Mouse (Mus musculus) kidney, adult 18-20 months (tissue): ENCODE data around the gene Kazn.

Experiments used
- DNase-seq: peaks from one replicate; pipeline ENCODE4 v3.0.0; 2021

The Kazn gene

DNA sequence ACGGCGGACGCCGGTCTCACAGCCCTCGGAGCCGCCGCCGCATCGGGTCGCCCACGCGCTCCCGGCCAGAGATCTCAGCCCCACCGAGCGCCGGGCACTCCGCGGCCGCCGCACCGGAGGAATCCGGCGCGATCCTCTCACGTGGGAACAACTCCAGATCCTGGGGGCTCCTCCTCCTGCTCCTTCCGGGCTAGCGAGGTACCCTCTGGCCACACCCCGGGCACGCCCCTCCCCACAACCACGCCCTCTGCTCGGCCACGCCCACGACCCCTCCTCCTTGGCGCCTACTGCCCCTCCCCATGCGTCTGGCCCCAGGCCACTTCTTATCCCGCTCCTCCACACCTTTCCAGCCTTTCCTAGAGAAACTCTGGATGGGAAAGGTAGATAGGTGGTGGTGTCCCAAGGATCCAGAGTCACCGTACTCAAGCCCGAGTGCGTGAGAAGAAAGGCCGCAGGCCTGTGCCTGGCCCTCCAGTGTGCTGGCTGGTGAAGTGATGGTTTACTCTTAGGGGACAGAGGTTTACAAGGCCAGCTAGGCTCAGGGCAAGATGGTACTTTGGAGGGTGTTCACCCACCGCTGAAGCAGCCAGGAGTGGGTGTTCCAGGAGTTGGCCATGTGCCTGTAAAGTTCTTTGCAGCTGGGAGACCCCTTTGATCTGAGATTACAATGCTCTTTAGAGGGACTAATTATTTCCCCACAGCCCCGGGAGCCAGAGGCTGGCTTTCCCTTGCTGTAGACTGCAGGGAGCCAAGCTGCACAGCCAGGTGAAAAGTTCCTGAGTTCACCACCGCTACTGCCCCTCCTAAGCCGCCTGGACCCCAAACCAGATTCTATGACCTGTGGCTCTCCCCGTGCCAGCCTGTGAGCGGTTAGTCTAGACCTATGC lies at the start of gene Kazn:
Gene Kazn, minus strand, starts transcription at position 162 of the 887 bp plus-strand sequence.
- DNase-seq: peak; percentile 96

DNA sequence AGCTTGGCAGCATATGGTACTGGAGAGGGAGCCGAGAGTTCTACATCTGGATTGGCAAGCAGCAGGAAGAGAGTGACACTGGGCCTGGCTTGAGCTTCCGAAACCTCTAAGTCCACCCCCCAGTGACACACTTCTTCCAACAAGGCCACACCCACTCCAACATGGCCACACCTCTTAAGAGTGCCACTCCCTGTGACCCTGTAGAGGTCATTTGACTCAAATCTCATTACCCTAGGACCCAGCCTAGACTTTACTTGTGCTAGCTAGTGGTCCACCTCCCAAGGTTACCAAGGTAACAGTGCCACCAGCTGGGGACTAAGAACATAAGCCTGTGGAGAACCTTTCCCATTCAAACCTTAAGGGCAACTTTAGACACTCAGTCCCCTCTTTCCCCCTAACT lies 46.3 kb upstream of the Kazn start:
- DNase-seq: no peak

DNA sequence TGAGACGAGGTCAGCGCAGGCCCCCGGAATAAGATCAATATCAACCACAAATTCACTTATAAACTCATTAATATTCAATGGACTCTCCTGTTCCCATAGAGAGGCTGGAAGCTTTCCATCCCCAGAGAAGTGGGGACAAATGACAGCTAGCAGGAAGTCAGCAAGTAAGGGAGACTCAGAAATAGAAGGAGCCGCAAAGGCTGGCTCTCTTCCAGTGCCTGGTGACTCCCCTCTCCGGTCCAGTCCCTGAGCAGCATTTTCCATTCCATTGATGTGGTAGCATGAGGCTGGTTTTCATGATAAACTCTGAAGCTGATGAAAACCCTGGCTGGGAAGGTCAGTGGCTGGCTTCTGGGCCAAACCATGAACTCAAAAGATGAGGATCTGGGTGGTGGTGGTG lies 44.7 kb upstream of the Kazn start:
- DNase-seq: no peak

DNA sequence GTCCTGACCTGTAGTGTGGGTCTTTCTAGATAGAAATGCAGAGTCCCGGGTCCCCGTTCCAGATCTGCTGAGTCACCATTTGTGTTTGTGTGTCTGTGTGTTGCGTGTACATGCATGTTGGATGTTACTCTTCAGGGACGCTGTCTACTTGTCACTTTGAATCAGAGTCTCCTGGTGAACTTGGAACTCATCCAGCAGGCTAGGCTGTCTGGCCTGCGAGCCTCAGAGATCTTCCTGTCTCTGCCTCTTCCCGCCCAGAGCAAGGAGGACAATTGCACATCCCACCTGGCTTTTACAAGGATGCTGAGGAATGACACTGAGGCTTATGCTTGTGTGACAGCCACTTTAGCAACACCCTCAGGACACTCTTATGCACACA lies 39.0 kb upstream of the Kazn start:
- no peak for DNase-seq

DNA sequence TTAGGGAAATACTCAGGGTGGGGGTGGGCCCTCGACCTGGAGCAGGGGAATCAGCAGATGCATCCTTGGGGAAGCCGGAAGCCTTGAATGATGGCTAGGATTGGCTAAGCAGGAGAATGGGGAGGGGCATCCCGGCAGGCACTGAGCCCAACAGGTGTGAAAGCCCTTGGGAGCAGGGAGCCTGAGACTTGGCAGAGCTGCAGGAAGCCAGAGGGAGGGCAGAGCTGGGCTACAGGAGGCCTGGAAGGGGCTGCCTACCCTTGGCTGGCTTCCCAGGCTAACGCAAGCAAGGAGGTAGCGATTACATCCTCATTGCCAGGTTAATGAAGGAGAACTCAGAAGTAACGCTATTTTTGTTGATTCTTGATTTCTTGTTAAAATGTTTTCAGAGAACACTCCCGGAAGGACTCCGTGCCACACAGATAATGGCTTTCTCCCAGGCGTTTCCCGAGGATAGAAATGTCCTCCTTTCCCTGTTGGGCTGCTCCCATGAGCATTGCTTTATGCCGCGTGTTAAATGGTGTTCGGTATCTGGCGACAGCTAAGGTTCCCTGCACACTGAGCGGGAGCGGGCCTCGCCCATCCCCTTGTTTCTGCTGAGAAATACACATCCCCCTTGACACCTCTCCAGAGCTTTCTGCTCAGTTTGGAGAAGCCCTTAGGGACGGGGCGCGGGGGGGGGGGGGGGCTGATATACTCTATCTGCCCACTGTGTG lies 38.4 kb upstream of the Kazn start:
- peak; percentile 43 for DNase-seq

DNA sequence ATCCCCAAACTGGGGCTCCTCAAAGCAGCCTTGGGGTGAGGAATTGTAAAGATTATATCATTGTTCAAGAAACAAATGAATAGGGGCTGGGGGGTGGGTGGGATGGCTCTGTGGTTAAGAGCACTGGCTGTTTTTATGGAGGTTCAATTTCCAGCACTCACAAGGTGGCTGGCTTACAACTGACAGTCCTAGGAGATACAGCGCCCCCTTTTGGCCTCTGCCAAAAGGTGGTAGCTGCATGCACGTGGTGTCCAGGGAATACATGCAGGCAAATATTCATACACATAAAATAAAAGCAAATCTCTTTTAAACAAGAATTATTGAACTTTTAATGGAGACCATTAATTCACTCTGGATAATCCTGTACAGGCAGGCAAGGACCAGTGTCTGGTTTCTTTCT lies 36.0 kb upstream of the Kazn start:
- DNase-seq: no peak

DNA sequence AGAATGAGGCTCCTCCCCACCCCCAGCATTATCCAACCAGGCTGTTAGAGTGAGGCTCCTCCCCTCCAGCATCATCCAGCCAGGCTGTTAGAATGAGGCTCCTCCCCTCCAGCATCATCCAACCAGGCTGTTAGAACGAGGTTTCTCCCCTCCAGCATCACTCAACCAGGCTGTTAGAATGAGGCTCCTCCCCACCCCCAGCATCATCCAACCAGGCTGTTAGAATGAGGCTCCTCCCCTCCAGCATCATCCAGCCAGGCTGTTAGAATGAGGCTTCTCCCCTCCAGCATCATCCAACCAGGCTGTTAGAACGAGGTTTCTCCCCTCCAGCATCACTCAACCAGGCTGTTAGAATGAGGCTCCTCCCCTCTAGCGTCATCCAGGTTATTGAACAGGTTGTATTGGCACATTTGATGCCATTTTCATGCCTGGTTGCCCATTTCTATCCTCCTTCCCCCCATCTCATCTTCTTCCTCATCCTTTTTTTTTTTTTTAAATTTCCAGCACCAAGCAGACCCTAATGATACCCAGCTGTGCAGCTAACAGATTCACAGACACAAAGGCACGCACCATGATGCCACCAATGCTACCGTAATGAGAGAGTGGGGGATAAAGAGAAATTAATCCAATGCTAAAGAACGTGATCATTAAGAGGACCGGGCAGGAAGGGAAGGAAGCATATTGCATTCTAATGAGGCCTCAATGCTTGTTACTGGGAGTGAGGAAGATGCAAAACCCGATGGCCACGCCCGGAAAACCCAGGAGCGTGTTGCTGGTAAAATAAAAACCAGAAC lies 35.4 kb upstream of the Kazn start:
- no peak for DNase-seq

DNA sequence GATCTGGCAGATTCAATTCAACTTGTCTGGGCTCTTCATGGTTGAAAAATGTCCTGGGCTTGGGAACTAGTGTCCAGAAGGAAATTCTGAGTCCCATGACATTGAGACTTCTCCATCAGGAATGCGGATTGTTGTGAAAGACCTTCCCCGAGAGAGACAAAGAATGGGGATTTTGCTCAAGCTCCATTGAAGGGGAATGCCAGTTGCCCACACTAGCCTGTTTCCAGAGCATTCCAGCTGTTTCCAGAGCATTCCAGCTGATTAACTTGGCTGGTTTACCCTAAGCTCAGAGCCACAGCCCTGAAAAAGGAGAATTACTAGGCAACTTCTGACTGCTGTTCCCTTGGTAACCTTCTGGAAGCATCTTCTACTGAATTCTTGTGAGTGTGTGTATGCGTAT lies 32.3 kb upstream of the Kazn start:
- no peak for DNase-seq

DNA sequence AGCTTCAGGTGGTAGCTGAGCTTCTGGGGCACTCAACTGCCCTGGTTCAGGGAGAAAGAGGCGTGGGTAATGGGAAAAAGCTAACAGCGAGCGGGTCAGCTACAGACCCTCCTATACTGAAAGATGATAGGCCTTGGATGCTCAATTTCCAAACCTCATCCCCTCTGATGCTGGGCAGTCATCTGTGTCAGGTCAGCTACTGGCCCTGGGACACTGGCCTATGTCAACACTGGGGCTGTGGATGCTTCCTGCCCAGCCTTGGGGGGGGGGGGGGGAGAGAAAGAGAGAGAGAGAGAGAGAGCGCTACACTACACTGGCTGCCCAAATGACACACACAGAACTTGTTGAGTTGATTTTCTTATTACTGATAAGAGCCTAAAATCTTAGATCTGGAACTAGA lies 28.6 kb upstream of the Kazn start:
- DNase-seq: no peak

DNA sequence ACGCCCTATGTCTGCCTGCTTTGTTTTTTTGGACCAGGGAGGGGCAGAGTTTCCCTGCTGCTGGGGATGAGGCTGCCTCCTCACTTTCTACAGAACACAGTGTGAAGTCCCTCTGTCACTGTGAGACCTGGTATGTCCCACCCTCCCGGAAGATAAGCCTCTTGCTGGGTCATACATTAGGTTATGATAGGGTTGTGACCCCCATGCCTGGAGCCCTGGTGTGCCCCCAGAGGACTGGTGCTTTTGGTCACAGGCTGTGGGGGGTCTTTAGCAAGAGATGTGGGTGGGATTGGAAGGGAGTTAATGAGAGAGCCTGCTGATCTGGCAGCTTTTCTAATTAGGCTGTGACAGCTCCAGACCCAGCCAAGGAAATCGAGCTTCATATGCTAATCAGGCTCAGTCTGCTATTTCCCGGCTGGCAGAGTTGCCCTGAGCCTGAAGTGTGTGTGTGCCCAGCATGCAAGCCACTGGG lies 28.2 kb upstream of the Kazn start:
- DNase-seq: no peak

DNA sequence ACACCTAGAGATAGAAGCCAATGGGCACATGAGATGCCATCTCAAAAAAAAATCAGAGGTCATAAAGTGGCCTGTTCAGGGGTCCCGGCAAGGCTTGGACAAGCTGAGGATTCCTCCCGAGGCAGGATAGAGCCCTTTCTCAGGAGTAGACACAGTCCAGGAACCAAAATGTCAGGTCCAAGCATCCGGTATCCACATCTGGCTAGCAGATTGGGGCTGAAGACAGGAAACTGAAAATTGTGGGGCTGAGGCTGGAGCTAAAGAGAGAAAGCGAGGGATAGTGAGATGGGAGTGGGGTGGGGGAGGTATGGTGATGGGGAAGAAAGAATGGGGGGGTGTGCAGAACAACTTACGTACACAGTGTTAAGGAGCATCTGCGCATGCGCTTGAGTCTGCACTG lies 25.1 kb upstream of the Kazn start:
- DNase-seq: no peak

DNA sequence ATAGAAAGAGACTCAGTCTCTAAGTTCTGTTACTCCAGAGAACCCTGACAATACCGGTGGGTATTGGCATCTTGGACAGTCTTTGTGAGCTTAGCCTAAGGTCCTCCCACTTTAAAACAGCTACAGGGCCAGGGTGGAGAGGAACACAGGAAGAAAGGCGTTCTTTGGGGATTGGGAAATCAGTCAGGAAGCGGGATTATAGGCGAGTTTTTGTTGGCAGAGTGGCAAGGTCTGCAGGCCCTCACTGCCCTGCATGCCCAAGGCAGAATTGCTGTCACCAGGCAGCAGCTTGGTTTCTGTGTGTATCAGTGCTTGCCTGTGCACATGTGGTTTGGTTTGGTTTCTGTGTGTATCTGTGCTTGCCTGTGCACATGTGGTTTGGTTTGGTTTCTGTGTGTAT lies 22.5 kb upstream of the Kazn start:
- DNase-seq: no peak

DNA sequence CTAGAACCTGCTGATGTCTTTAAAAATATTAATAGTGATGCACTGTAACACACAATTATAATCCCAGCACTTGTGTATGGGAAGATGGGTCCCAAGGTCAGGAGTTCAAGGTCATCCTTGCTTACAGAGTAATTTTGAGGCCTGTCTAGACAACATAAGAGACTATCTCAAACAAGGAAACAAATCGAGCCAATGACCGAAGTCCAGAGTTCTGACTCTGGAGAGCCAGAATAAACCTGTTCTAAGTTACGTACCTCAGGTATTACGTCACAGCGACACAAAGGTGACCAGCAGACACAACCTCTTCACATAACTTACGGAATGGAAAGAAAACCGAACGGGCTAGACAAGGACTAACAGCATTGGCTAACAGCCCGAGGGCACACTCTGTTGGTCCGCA lies 19.5 kb upstream of the Kazn start:
- no peak for DNase-seq

DNA sequence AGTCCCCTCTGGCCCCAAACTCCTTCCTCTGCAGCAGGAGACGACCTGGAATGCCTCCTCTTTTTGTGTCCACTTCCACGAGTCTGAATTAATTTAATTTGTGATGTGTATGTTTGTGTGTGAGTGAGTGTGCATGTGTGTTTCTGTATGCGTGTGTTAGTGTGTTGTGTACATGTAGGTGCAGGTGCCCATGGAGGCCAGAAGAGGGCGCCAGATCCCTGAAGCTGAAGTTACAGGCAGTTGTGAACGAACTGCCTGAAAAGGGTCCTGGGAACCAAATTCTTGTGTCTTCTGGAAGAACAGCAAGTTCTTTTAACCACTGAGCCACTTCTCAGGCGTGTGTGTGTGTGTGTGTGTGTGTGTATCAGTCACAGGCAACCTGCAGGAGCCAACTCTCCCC lies 14.9 kb upstream of the Kazn start:
- DNase-seq: no peak

DNA sequence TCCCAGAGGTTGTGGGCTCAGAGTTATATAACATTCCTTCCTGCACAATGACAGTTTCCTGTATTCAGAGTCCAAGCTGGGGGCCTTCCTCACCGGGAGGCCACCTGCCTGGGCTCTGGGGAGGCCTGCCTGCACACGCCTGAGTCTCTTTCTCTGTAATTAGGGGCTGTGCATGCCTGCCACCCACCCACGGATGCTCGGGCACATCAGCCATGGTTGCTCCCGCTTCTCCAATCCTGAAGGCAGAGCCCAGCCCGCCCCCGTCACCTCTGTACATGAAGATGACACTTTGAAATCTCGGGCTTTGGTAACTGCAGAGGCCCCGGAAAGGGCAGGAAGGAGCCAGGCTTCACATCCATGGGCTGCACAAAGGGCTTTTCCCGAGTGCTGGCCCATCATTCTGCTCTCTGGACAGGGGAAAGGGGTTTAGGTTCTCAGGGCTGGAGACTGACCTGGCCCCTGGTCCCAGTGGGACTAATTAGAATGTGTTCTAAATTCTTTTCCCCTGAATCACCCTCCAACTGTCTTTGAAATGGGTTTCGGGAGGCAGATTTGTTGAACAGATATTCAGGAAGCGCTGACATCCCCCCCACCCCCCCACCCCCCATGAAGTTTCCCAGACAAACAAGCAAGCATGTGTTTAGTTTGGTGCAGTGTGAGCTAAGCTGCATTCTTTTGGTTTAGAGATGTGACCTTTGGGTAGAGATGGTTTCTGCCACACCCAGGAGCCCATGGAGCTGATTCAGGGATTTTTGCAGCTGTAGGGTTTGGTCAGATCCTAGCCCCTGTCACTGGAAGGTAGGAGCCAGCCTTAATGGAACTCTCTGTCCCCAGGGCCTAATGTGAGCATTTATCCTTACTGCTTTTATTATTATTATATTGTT lies 12.5 kb upstream of the Kazn start:
- no peak for DNase-seq

DNA sequence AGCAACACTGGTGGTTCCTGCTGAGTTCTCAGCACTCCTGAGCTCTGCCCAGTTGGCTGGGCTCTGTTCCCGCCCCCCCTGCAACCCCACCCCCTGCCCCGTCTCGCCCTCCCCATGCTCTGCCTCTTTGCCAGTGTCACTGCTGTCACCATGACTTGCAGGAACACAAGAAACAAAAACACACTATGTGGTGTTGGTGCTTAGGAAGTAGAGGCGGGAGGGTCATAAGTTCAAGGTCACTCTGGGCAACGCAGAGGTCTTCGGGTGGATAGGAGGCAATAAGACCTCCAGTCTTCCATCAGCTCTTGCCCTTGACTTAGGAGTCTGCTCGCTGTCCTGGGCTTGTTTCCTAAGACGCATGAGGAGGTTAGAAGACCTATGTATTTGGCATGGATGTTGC lies 10.9 kb upstream of the Kazn start:
- no peak for DNase-seq

DNA sequence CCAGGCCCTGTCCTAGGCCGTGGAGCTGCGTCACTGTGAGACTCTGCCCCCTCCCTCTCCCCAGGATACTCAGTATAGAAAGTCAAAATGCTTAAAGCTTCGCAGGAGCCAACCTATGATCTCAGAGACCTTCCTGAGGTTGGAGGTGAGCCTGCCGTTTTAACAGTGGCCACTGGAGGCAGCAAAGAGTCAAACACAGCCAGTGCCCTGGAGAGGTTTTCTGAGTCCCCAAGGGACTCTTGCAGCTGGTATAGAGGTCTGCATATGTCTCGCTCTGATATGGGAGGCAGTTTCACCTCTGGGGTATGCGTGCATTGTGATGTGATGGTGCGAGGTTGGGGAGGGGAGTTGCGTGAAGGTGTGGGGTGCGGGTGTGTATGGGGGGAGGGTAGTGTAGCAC lies 10.2 kb upstream of the Kazn start:
- peak; percentile 77 for DNase-seq

DNA sequence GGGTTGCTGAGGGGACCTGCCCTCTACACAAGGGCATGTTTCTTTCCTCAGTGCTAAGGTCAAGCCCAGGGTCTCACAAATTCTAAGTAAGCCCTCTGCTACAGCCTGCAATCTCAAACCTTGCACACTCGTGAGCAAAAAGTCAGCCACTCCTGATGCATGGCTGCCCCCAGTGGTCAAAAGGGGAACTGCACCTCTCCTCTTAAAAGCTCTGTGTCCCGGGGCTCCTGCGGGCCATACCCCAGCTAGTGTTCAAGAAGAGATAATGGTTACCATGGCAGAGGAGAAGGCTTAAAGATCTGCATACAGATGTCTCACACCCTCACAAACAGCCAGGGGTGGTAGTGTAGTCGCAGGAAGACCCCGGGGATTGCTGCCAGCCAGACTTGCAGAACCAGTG lies 9.2 kb upstream of the Kazn start:
- DNase-seq: peak; percentile 91

DNA sequence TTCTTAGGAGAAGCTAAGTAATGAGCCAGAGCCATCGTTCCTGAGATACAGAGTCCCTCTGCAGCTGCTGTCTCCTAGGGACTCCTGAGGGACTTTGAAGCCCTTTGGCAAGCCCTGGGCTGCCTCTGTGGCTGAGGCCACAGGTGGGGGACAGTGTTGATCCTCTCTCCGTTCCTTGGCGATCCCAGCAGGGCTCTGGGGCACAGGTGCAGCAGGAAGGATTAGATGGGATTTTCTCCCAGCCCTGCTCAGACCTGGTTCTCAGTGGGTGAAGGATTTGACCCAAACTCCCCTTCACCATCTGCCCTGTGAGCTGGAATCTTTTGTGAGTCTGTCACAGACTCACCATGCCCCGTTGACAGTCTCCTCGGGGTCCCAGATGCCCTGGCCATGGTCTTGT lies 7.5 kb upstream of the Kazn start:
- DNase-seq: no peak

DNA sequence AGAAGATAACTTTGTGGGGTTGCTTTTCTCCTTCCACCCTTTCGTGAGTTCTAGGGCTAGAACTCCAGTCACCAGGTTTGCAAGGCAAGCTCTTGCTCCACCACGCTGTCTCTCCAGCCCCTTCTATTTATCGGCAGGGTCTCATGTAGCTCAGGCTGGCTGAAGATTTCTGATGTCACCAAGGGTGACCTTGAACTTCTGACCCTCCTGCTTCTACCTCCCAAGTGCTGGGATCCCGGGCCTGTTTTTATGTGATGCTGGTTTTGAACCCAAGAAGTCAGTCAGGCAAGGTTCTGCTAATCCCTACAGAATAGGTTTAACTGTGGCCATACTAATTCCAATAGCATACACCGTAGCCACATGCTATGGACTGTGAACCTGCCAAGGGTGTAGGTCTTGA lies 5.4 kb upstream of the Kazn start:
- no peak for DNase-seq

DNA sequence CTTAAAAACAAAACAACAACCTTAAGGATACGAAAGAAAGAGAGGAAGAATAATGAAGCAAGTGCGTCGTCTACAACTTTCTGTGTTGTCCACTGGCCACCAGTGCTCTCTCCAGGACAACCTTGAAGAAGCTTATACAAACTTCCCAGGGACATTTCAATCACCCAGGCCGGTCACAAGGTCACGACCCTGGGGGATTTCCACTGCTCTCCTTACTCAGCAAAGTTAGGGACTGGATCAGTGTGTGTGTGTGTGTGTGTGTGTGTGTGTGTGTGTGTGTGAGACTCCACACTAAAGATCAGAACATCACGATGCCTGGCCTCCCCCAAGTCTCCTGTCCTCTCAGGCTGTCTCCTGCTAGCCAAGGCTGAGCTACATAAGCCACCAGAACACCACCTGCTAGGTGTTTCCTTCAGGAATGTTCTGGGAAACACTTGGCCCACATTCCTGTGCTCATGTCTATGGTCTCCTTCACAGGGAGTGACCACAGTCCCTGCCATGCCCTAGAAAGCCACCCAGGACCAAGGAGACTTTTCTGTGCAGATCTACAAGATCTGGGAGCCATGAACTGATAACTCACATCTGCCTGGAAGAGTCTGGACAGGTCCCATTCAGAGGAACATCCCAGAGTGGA lies 3.7 kb upstream of the Kazn start:
- DNase-seq: no peak

DNA sequence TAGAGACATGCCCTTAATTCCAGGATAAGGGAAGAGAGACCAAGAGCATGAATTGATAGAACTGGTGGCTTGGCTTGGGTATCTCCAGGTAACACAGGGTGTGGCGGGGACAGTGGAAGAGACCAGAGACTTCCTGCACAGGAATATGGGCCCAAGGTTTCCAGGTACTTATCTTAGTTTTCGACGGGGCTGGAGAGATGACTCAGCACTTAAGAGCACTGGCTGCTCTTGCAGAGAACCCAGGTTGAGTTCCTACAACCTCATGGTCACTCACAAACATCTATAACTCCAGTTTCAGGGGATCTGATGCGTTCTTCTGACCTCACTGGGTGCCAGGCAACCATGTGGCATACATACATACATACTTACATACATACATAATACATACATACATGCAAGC lies 3.0 kb upstream of the Kazn start:
- DNase-seq: no peak
